Mouse (Mus musculus): Measurements from ENCODE around the gene Actn4. TPM values are rescaled to one million over a fixed set of nuclear protein-coding genes. Genes with fewer than 3 reads are reported as not detected.

Gene Actn4
- polyA plus RNA-seq, 1 experiment, result 421 TPM

DNA sequence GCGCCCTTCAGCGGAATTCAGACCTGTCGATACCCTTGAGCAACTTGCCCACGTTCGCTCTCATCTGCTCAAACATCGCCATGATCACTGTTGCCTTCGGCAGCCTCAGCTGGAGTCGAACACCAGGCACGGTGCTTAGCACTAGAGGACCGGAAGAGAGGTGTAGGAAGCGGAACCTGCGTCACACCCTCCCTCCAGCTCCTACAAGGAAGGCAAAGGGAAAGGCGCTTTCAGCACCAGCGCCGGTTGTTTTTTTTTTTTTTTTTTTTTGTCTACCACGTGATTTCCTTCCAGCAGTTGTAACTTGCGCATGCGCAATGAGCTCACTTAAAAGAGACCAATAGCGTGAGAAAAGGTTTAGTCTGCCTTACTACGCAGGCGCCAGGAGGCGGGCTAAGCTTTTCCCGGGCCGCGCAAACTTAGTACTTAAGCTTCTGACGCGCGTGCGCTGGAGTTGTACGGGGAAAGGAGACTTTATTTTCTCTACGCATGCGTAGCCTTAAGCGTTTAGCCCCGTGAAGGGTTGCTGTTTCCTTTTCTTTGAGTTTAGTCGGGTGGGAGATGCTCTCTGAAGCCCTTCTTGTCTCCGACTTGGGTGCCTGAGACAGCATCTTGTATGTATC, 19.6 kb upstream of the Actn4 start, which contains the start of the genes Eif3k and Map4k1:
Gene Eif3k, minus strand, starts transcription at position 214 of the 623 bp plus-strand sequence.
Gene Map4k1, plus strand, starts transcription at position 400 of the 623 bp plus-strand sequence.
- no peak for TF ChIP-seq GATA1 (IDR thresholded peaks at IDR 0.05; ENCODE audit: low read length)

DNA sequence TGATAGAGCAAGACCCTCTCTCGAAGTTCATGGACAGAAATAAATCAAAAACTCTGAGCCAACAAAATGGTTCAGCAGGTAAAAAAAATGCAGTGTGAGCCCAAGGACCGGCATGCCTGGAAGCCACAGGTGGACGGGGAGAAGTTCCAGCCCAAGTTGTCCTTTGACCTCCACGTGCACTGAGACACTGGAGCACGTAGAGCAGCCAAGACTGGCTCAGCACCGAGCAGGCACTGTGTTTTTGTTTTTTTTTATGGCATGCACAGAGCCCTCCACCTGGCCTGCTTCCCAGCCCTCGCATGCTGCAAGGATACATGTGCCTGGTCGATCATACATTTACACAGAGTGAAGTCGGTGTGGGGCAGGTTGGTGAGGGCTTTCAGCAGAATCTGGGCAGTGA, 15.4 kb upstream of the Actn4 start:
- no peak for TF ChIP-seq GATA1 (IDR thresholded peaks at IDR 0.05; ENCODE audit: low read length)

DNA sequence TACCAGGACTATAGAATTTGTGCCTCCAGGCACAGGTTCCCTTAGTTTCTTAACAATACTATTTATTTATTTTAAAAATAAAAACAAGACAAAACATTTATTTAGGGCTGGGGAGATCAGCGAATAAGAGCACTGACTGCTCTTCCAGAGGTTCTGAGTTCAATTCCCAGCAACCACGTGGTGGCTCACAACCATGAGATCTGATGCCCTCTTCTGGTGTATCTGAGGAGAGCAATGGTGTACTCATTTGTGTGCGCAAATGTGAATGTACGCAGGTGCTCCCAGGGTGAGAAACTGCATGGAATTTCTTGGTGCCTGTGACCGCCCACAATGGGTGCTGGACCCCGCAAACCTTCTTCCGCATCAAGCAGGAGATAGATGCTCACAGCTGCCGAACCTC, 10.9 kb upstream of the Actn4 start:
- TF ChIP-seq GATA1 (IDR thresholded peaks at IDR 0.05; ENCODE audit: low read length), result no peak

DNA sequence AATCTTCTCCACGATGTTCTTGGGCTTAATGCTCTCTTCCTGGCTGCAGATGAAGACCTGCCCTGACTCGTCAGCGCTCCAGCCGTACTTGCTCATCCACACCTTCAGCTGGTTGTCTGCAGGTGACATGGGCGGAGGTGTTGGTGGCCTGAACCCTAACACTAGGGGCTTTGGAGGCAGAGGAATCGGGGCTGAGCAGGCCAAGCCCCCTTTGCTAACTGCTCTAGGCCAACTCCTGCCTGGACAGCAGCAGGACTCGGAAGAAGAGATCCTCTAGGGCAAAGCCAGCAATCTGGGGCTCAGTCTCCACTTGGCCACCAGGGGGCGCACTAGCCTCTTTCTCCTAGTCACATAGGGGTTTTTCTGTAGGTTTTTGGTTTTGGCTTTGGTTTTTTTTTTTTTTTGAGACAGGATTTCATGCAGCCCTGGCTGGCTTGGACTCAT, 10.4 kb upstream of the Actn4 start:
- no peak for TF ChIP-seq GATA1 (IDR thresholded peaks at IDR 0.05; ENCODE audit: low read length)

DNA sequence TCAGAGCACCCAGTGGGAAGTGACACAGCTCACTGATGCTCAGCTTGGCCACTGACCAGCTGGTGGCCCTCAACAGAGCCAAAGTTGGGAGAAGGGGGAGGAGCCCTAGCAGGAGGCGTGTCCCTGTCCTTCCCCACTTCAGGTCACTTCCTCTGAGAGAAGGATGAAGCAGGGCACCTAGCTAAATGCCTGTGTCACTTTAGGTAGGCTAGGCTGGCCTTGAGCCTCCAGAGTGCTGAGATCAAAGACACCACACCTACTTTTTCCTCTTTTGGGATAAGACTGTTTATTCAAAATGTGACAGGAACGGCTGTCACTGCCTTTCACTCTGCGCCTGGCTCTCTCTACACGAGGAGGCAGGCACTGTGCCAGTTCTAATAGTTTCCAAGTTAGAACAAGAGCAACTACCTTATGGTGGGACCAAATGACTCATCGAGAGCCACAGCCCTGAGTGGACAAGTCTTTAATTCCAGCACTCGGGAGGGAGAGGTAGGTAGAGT, 9.7 kb upstream of the Actn4 start:
- TF ChIP-seq GATA1 (IDR thresholded peaks at IDR 0.05; ENCODE audit: low read length), result no peak

DNA sequence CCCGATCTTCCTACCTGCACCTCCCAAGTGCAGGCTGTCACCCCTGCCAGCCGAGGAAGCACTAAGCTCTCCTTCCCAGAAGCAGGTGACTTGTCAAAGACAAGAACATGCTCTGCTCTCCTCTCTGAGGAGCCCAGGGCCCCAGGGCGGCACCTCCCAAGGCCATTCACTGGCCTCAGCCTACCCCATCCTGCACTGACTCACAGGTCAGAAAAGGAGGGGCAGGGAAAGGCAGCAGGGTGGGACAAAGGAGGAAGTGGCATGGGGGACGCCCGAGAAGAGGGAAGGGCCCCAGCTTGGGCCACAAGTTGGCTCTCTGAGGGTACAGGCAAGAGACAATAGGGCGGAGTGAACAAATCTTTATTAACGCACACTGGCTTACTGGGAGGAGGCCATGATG, 8.9 kb upstream of the Actn4 start:
- no peak for TF ChIP-seq GATA1 (IDR thresholded peaks at IDR 0.05; ENCODE audit: low read length)

DNA sequence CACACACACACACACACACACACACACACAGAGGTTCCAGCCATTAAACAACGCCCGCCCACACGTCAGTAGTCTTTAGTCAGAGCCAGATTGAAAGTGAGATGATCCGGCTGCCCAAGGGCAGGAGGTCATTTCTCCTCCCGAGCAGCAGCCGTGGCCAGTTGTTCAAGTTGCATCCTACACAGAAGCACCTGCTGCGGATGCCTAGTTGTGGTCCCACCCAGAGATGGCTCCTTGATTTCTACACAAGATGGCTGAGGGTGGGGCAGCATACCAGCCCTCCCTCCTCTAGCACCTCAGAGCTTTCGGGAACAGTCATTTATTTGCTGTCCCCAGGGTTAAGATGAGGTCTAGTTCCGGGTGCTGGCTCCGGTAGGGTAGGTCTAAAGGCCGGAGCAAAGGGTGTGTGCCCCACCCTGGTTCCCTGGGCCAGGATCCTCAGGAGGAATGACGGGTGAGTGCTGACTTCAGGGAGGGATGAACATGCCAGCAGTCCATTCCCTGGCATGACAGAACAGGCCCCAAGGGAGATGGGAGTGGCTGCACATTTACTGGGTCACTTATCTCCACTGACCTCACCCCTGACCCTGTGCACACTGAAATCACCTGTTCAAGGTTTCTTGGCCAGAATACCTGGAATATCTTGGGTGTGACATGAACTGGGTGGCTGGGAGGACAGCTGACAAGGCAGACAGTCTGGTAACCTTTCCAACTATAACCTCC, 7.7 kb upstream of the Actn4 start:
- TF ChIP-seq GATA1 (IDR thresholded peaks at IDR 0.05; ENCODE audit: low read length), result no peak

DNA sequence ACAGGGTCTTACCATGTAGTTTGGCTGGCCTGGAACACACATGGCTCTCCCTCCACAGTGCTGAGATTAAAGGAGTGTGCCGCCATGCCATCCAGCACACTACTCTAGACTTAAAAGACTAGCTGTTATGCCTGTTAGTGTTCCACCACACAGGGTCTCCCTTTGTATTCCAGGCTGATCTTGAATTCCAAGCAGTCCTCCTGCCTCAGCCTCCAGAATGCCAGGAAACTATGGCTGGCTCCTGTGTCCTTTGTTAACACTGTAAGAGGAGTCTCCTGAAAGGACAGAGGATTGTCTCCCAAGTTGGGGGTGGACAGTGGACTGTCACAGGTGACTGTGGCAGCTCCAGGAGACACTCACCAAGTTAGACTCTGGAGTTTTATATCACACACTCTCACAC, 7.1 kb upstream of the Actn4 start:
- TF ChIP-seq GATA1 (IDR thresholded peaks at IDR 0.05; ENCODE audit: low read length), result no peak

DNA sequence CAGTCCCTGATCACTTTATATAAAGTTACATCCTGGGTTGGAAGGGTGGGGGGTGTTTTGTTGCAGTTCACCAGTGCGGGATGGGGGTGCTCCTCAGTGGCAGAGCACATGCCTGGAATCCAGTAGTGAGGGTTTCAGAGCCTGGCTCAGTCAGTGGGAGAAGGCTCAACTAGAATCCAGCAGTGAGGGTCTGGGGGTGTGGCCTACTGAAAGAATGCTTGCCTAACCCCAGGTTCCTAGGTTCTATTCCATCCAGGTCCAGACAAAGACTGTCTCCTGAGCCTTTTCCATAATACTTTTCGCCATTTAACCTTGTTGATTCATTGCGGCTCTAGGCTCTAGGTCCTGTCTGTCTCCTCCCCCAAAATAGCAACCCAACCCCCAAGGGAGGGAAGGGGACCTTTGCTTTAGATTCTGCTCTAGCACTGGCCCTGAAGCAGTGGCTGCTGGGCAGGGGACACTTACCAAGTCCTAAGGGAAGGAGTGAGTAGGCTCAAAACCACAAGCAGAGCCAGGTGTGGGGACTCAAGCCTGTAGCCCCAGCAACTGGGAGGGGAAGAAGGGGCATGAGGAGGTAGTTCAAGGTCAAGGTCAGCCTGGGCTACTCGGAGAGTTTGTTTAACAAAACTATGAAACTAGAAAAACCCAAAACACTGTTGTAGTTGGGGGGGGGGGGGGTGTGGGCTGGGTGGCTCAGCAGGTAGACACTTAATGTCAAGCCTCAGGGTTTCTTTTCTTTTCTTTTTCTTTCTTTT, 4.8 kb upstream of the Actn4 start:
- no peak for TF ChIP-seq GATA1 (IDR thresholded peaks at IDR 0.05; ENCODE audit: low read length)

DNA sequence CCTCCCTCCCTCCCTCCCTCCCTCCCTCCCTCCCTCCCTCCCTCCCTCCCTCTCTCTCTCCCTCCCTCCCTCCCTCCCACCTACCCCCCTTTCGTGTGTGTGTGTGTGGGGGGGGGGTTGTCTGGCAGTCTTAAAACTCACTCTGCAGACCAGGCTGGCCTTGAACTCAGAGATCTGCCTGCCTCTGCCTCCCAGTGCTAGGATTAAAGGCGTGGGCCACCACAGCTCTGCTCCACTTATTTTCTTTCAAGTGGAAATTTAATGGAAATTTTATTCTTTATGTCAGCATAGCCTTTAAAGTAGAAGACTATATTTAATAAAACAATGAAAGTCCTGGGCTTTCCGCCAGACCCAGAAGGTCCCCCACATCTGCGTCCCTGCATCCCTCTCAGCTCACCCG, 4.0 kb upstream of the Actn4 start:
- no peak for TF ChIP-seq GATA1 (IDR thresholded peaks at IDR 0.05; ENCODE audit: low read length)

DNA sequence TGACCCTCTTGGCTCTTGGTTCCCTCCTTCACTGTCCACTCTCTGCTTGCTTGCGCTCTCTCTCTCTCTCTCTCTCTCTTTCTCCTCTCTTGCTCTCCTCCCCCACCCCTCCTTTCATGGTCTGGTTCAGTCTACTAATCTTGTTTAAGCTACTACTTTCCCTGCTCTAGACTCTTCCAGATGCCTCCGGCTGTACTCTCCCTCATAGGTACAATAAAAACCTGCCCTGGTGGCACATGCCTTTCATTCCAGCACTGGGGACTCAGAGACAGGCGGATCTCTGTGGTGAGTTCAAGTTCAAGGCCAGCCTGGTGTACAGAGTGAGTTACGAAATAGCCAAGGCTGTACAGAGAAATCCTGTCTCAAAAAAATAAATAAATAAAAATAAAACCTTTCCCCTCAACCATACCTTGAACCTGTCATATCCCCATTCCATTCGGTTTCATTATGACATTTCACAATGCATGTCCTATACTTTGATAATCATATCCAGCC, 3.3 kb upstream of the Actn4 start:
- TF ChIP-seq GATA1 (IDR thresholded peaks at IDR 0.05; ENCODE audit: low read length), result no peak

DNA sequence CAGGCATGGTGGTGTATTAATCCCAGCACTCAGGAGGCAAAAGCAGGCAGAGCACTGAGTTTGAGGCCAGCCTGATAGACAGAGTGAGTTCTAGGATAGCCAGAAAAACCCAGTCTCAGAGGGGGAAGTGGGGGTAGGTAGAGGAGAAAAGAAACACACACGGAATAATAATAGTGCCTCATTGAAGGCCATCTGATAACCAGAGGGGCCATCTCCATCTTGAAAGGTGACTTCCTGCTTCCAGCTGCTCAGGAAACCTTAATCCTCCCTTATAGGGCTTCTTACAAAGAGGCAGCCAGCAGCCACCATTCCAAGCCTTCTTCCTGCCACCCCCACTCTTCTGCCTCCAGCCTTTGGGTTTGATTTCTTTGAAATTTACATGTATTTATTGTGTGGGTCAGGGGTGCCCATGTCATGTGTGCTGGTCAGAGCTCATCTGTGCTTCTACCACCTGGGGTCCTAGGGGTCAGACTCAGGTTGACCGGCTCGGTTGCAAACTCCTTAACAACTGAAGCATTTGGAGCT, 1.3 kb upstream of the Actn4 start:
- no peak for TF ChIP-seq GATA1 (IDR thresholded peaks at IDR 0.05; ENCODE audit: low read length)

DNA sequence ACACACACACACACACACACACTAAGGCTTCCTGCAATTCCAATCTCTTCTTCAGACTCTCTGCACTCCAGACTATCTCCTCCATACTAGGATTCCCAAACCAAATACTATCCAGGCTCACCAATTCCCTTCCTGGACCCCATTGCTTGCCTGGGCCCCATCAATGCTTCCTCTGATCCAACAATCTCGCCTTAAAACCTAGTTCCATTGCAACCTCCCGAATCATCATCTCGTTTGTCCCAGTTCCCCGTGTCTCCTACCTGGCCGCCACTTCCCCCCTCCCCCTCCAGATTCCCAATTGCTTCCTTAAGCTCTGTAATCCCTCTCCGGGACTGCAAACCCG, 585 bp downstream of the Actn4 start:
- no peak for TF ChIP-seq GATA1 (IDR thresholded peaks at IDR 0.05; ENCODE audit: low read length)

DNA sequence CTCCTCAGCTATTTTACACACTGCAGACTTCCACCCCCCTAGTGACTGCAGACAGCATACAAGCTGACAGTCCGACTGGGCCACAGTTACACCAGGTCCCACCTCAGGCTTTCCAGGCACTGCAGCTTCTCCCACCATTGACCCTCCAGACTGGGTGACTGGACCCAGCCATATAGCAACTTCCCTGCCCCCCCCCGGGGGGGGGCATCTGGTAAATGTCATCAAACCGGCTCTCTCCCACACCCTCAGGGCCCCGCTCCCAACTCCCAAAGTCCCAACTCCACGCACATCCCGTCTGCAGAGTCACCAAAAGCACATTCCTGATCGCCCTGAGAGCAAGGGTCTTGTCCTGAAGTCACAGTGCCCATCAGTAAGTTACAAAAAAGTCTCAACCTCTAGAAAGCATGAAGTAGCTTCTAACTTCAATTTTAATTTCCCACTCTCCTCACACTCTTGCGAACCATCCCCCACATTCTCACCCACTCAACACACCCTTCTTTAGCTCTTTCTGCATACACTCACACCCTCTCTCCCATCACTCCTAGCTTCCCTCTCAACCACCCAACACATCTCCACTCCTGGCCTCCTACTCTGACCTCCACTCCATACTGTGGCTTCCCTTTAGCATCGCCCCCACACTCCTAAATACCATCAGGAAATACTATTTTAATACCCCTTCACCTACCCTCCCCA, 1.6 kb downstream of the Actn4 start:
- no peak for TF ChIP-seq GATA1 (IDR thresholded peaks at IDR 0.05; ENCODE audit: low read length)

DNA sequence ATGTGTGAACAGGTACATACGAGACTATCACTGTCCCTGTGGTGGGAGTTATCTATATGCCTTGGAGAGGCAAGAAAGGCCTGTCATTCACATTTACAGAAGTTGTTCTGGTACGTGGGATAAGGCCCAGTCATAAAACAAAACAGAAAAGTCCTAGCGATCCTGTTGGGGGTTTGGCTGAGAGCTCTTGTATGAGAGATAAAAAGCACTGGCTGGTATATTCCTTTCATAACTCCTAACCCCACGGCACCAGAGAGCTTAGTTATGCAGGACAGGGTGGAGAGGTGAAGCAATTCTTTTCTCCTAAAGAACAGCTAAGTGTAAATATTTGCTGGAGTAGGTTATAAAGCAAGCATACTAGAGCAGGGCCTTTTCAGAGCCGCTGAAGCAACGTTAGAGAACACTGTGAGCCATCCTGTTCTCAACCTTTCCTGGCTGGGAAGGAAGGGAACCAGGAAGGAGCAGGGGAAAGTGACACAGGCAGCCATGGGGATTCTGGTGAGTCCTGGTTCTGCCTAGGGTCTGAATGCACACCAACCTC, 2.6 kb downstream of the Actn4 start:
- TF ChIP-seq GATA1 (IDR thresholded peaks at IDR 0.05; ENCODE audit: low read length), result peak; percentile 57
